Mouse (Mus musculus): ENCODE measurements around the gene Nedd9.

GRCm38 (mm10) chr13:41476216-41476615, 10.9 kb downstream of the Nedd9 start:
- TF ChIP-seq POLR2A (IDR thresholded peaks at IDR 0.05; ENCODE audit: insufficient read depth, low read length) (no peak), EP300 (IDR thresholded peaks at IDR 0.05; ENCODE audit: insufficient read depth, low read depth, low read length) (no peak), CTCF (IDR thresholded peaks at IDR 0.05; ENCODE audit: low read depth, low read length) (no peak)

Data from ES-Bruce4 (cell line).